Mouse (Mus musculus) layer of hippocampus, adult 18-20 months (tissue): ENCODE results near the gene Gm38655. TPM values are rescaled to one million over a fixed set of nuclear protein-coding genes. Genes with fewer than 3 reads are reported as not detected.

ENCODE experiments used
- DNase-seq, 2 experiments: peaks; one replicate each; pipeline ENCODE4 v3.0.0; 2022; ENCODE audit warnings: low spot score in 2 of 2
- long read RNA-seq: library from polyadenylated mRNA; stranded (forward); transcript quantifications from one replicate; pipeline ENCODE4 v2.0.0, GENCODE M21; 2021
- total RNA-seq, 2 experiments: library from RNA; stranded (reverse); gene quantifications; 2 replicates each; pipeline ENCODE4 v1.2.3; 2021

The Gm38655 gene
- total RNA-seq, result not detected
- long read RNA-seq, result 0 reads

- no peak for DNase-seq
Observed at GRCm38 (mm10) chr17:25175411-25175810, at the start of gene Gm38655. Gm38655 (minus strand) TSS chr17:25175471.

- no peak for DNase-seq
Observed at GRCm38 (mm10) chr17:25224586-25225222, 49.4 kb upstream of the Gm38655 start.

- no peak for DNase-seq
Observed at GRCm38 (mm10) chr17:25222951-25223601, 47.8 kb upstream of the Gm38655 start.

DNA sequence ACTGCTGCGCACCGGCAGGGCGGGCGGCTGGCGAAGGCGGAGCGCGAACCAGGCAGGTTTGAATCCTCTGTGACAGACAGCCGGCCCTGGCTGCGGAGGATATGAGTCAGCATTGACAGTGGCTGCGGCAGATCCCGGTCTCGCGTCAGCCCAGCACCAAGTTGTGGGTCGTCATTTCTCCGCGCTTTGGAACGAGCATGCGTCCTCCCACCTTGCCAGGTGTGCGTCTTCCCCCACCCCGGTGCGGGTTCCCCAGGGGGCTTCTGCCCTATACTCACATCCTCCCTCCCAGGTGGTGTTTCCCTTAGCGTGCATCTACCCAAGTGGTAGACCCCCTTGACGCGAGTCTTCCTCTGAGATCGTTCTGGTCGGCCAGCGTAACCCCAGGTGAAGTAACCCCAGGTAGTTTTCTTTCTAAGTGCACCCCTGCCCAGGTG is 47.3 kb upstream of the Gm38655 start:
- peak in 1 of 2 experiments; percentile 44 for DNase-seq

- DNase-seq, result no peak
Observed at GRCm38 (mm10) chr17:25221821-25222503, 46.7 kb upstream of the Gm38655 start.

DNA sequence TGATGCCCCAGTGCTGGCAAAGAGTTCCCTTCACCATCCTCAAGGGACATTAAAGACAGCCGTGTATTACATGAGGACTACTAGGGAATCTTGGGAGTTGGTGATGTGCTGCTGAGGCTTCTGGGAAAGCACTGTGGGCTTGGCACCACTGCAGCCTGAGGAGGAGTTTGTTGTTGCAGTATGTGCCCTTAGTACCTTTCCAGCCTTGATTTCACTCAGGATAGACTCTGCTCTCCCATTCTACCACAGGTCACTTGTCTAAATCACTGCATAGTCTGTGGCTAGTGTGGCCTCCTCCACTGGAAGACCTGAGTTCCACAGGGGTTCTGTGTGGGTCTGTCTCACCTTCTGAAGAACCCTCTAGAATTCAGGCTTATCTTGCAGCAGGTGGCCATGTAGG is 45.5 kb upstream of the Gm38655 start:
- DNase-seq, result no peak

- no peak for DNase-seq
Observed at GRCm38 (mm10) chr17:25219492-25220295, 44.4 kb upstream of the Gm38655 start.

GRCm38 (mm10) chr17:25218967-25219366 is 43.7 kb upstream of the Gm38655 start:
- DNase-seq, result no peak

GRCm38 (mm10) chr17:25215431-25215830 is 40.2 kb upstream of the Gm38655 start:
- DNase-seq, result no peak

- no peak for DNase-seq
Observed at GRCm38 (mm10) chr17:25211705-25212104, 36.4 kb upstream of the Gm38655 start.

- peak in 1 of 2 experiments; percentile 57 for DNase-seq
Observed at GRCm38 (mm10) chr17:25210680-25211466, 35.6 kb upstream of the Gm38655 start.

- peak in 1 of 2 experiments; percentile 81 for DNase-seq
Observed at GRCm38 (mm10) chr17:25210006-25210405, 34.7 kb upstream of the Gm38655 start.

- no peak for DNase-seq
Observed at GRCm38 (mm10) chr17:25202401-25202800, 27.1 kb upstream of the Gm38655 start.

DNA sequence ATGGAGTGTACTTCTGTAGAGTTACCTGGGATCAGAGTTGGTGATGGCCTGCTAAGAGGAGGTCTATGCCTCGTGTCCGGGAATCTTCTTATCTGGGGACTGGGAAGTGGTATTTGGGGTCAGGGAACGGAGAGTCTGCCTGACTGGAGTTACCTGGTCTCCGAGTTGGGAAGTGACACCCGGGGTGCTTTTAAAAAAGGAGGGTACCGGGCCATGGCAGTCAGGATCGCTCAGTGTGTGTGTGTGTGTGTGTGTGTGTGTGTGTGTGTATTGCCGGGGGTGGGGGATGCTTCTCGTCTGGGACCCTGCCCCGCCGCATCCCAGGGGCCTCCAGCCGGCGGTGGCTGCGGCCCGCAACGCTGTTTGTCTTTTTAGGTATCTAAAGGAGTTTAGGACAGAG is 13.8 kb upstream of the Gm38655 start:
- no peak for DNase-seq

DNA sequence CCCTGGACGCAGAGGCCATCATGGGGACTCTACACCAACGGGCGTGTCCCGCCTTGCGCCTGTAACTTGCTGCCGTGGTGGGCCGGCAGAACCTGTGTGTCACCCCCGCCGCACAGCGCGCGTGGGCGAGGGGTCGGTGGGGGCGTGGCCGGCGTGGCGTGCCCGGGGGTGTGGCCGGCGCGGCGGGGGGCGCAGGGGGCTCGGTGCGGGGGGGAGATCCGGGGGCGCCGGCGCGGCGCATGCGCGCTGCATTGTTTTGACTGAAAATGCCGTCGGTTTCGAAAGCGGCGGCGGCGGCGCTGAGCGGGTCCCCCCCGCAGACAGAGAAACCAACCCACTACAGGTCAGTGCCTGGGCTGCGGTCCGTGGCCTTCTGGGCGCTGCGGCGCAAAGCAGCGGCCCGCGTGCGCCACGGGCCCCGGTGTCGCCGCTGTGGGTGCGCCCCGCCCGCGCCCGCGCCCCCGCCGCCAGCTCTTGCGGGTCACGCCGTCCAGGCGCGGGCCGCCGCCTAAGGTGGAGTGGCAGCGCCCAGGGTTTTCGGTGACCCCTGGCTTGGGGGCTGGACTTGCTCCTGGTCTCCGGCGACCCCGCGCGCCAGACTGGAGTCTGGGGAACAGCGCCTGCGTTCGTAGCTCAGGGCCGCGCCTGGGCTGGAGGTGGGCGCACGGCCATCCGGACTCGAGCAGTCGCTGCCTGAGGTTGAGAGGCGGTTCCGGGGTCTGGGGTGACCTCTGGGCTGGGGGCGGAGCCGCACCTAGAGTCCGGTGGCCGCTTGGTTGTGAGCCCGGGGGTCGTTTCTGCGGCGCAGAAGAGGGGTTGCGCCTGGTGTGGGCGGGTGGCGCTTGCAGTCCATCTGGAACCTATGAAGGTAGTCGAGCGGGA is 13.1 kb upstream of the Gm38655 start, which contains the start of gene Unkl:
Gene Unkl, plus strand, starts transcription at position 248 of the 882 bp plus-strand sequence.
- peak; percentile 56 to 70 for DNase-seq

DNA sequence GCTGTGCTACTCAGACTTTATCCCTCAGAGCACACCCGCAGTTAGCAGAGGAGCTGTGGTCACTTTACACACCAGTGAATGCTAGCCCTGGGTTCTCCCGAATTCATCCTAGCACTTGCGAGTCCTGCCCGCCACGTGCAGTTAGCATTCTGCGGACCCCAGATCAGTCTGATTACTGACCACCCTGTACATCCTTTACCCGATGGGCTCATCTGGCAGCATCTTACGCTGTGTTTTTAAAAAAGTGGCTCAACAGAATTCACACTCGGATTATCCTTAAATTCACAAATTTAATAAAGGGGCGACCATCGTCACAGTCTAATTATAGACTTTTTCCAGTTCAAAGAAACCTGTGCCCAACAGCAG is 12.5 kb upstream of the Gm38655 start:
- DNase-seq, result no peak

GRCm38 (mm10) chr17:25184961-25185360 is 9.7 kb upstream of the Gm38655 start:
- DNase-seq, result no peak

DNA sequence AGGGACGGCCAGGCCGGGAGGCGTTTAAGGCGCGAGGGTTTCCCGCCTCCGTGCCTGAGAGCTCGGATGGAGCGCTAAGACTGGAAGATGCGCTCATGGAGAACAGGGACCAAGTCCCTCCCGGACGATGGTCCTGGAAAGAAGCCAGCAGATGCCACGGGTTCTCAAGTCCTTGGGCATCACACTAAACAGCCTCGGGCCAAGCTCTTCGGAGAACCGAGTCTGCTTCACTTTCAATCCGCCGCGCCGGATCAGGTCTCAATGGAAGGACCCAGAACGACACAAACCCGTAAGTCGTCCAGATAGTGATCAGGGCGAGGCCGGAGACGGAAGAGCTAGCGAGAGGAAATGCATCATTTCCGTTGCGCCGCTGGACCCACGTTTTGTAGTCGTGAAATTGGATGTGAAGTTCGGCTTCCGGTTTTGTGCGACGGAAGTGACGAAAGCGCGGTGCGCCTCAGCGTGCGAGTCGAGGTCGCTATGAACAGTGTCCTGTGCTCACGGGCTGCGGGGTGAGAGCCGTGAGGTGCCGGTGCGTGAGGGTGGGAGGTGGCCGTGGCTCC is 8.9 kb upstream of the Gm38655 start, which contains the start of gene BC003965:
Gene BC003965, plus strand, starts transcription at position 426 of the 563 bp plus-strand sequence.
- DNase-seq, result peak; percentile 97 to 99

DNA sequence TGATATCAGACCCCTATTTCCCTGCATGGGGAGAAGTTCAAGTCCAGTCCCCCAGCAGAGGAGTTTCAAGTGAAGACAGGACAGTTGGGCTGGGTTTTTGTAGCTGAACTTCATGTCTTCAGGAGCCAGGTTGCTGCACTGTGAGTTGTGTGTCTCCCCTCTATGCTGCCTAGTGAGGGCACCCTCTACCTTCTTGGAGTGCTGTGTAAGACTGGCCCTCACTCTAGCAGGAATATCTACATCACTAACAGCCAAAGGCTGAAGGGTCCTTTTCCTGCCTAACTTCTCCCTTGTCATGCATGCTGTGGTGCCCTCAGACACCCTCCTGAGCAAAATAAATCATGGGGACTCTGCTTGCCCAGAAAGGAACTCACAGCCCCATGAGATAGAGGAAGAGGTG is 8.0 kb upstream of the Gm38655 start:
- no peak for DNase-seq
